Mouse (Mus musculus) subcutaneous adipose tissue, adult 2 months (tissue): ENCODE measurements around the gene Zcchc8. TPM values are rescaled to one million over a fixed set of nuclear protein-coding genes. Genes with fewer than 3 reads are reported as not detected.

Experiments
- polyA plus RNA-seq: library from polyadenylated mRNA; depleted of rRNA; stranded (reverse); fragments of >200 nt; gene quantifications from 2 replicates; pipeline ENCODE4 v1.2.3, GENCODE M21; 2012; ENCODE audit warnings: low replicate concordance; rRNA removed

Zcchc8 gene
- 18.3 and 30.2 TPM in 2 replicates for polyA plus RNA-seq

GRCm38 (mm10) chr5:123720328-123721311 is at the start of gene Zcchc8:
TSS of gene Zcchc8 (minus strand) at chr5:123721100.

GRCm38 (mm10) chr5:123749065-123750064 is 28.5 kb upstream of the Zcchc8 start, which contains the start of the genes Rsrc2 and Kntc1:
TSS of gene Rsrc2 (minus strand) at chr5:123749414.
TSS of gene Kntc1 (plus strand) at chr5:123749716.

GRCm38 (mm10) chr5:123684221-123685144 is 36.4 kb downstream of the Zcchc8 start, which contains the start of gene Clip1:
TSS of gene Clip1 (minus strand) at chr5:123684618.

Other genes starting within 250 kb of the Zcchc8 start
- gene Lrrc43, start 231.8 kb downstream of the Zcchc8 start, polyA plus RNA-seq: not detected in 2 replicates
- gene Il31, start 231.6 kb downstream of the Zcchc8 start, polyA plus RNA-seq: not detected in 2 replicates
- gene B3gnt4, start 210.6 kb downstream of the Zcchc8 start, polyA plus RNA-seq: 0.51 and 1.2 TPM in 2 replicates
- 75.7 and 79.9 TPM in 2 replicates for gene Diablo, start 196.9 kb downstream of the Zcchc8 start, polyA plus RNA-seq
- 0.92 and 3.2 TPM in 2 replicates for gene Gm49027, start 195.6 kb downstream of the Zcchc8 start, polyA plus RNA-seq
- 24.7 and 24.9 TPM in 2 replicates for gene Vps33a, start 148.1 kb downstream of the Zcchc8 start, polyA plus RNA-seq
- gene Clip1, start 36.5 kb downstream of the Zcchc8 start, polyA plus RNA-seq: 28.4 and 29.9 TPM in 2 replicates
- gene Rsrc2, start 28.3 kb upstream of the Zcchc8 start, polyA plus RNA-seq: 12.9 and 15.1 TPM in 2 replicates
- 0.85 and 4.2 TPM in 2 replicates for gene Kntc1, start 28.6 kb upstream of the Zcchc8 start, polyA plus RNA-seq
- 18.1 and 25.1 TPM in 2 replicates for gene Hcar2, start 144.4 kb upstream of the Zcchc8 start, polyA plus RNA-seq
- gene Hcar1, start 158.9 kb upstream of the Zcchc8 start, polyA plus RNA-seq: 42.3 and 78.0 TPM in 2 replicates
- 13.5 and 17.4 TPM in 2 replicates for gene Denr, start 186.1 kb upstream of the Zcchc8 start, polyA plus RNA-seq
- 1.4 TPM in 2 replicates for gene Gm43518, start 206.3 kb upstream of the Zcchc8 start, polyA plus RNA-seq
- gene Ccdc62, start 209.6 kb upstream of the Zcchc8 start, polyA plus RNA-seq: 4.1 and 6.1 TPM in 2 replicates